Mouse (Mus musculus) megakaryocyte, embryonic 14.5 days (primary cell): ENCODE results near the gene 4930544D05Rik. TPM values are rescaled to one million over a fixed set of nuclear protein-coding genes. Genes with fewer than 3 reads are reported as not detected.

Source experiments
- H3K27me3 ChIP-seq: replicated peaks from 2 replicates; pipeline ENCODE3; 2012; ENCODE audit warnings: inconsistent platforms
- H3K36me3 ChIP-seq: replicated peaks from 2 replicates; pipeline ENCODE3; 2012; ENCODE audit warnings: low read length, inconsistent platforms, mixed read lengths
- H3K4me1 ChIP-seq: 2 replicates; pipeline ENCODE4 v1.6.1; 2012; ENCODE audit warnings: inconsistent platforms
- H3K4me3 ChIP-seq: replicated peaks from 2 replicates; pipeline ENCODE3; 2012; ENCODE audit warnings: moderate library complexity, mild to moderate bottlenecking, inconsistent platforms
- H3K9me3 ChIP-seq: 2 replicates; pipeline ENCODE4 v1.6.1; 2012; ENCODE audit warnings: inconsistent platforms
- FLI1 ChIP-seq: IDR thresholded peaks from 2 replicates; pipeline ENCODE4 v1.6.1; 2012; ENCODE audit warnings: low read length, inconsistent platforms, mixed read lengths
- GATA1 ChIP-seq: IDR thresholded peaks from 3 replicates; pipeline ENCODE4 v1.6.1; 2012; ENCODE audit warnings: mixed read lengths, low read length, inconsistent platforms, borderline replicate concordance
- polyA plus RNA-seq: library from polyadenylated mRNA; stranded (reverse); fragments of >175 nt; gene quantifications from 2 replicates; pipeline ENCODE4 v1.2.3, GENCODE M21; 2012; ENCODE audit warnings: low replicate concordance; ENCODE audit not compliant: insufficient read depth

The 4930544D05Rik gene
- polyA plus RNA-seq, 1 experiment, result not detected

DNA sequence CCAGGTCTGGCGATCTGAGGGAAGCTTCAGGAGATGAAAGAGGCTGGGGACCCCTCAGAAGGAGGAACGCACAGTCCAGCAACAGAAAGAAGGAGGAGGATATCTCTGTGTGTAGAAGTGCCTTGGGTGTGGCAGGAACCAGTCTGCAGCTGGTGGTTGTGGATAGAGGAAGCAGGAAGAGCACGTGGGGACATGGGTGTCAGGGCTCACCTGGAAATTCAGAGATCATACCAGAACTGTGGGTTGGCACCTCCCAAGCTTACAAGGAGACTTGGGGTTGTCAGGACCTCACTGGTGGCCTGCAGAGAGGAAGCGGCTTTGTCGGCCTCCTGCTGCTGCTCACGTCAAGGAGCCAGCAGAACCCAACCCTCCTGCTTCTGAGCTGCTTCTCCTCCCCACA, 18.3 kb upstream of the 4930544D05Rik start:
- H3K4me3 ChIP-seq, result no peak overlapping the region
- no peaks in the 10 kb centered on the region for H3K9me3 ChIP-seq
- TF ChIP-seq FLI1, result no peak
- no peak for TF ChIP-seq GATA1

DNA sequence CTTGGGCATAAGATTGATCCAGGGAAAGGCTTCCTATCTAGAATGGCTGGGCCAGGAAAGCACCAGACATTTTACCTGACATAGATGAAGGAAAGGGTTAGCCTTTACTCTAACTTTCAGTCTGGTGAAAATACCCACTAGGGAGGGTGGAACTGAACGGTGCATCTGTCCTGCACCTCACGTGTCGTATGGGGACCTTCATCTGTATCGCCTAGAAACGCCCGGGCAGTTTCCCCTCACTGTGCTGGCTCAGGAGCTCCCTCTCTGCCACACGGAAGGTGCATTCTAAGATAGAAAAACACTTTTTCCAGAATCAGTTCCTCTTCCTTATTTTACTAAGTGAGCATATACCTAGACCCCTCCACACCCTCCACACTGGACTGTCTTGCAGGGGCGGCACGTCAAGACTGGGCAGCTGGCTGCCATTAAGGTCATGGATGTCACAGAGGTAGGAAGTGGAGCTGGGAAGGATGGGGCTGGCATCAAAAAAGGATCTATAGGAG, 17.1 kb upstream of the 4930544D05Rik start:
- TF ChIP-seq GATA1 (no peak), FLI1 (no peak)
- H3K9me3 ChIP-seq, result no peaks in the 10 kb centered on the region
- H3K36me3 ChIP-seq, result peaks cover 95% of the 10 kb centered on the region
- peaks cover 84% of the 10 kb centered on the region for H3K4me1 ChIP-seq
- H3K4me3 ChIP-seq, result no peak overlapping the region
- no peaks in the 10 kb centered on the region for H3K27me3 ChIP-seq

More for the DNA sequence above, 18.3 kb upstream of the 4930544D05Rik start:
- Histone ChIP-seq H3K27me3 (no peaks in the 10 kb centered on the region), H3K36me3 (peaks cover 90% of the 10 kb centered on the region), H3K4me1 (peaks cover 96% of the 10 kb centered on the region)

DNA sequence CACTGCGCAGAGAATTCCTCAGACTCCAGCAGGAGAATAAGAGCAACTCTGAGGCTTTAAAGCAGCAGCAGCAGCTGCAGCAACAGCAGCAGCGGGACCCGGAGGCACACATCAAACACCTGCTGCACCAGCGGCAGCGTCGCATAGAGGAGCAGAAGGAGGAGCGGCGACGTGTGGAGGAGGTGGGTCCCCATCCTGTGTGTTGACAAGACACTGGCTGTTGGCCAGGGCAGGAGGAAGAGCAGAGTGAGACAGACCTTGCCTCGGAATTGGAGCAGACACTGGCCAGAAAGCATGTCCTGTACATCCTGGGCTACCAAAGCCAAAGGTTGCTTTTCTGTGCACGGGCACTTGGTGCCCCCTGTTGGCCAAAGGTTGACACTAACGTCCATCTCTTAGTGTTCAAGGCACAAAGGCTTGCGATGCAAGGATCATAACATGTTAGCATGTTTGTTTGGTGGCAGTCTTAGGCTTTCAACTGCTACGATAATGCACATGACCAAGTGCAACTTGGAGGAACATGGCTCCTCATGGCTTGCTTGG, 10.6 kb upstream of the 4930544D05Rik start:
- peak overlapping the region; percentile 13 for H3K4me3 ChIP-seq
- no peaks in the 10 kb centered on the region for H3K27me3 ChIP-seq
- peaks cover 98% of the 10 kb centered on the region for H3K36me3 ChIP-seq
- TF ChIP-seq FLI1 (no peak), GATA1 (no peak)
- H3K4me1 ChIP-seq, result peaks cover 45% of the 10 kb centered on the region
- H3K9me3 ChIP-seq, result no peaks in the 10 kb centered on the region

GRCm38 (mm10) chr11:70606717-70607116, 8.9 kb upstream of the 4930544D05Rik start:
- Histone ChIP-seq H3K36me3 (peaks cover 100% of the 10 kb centered on the region), H3K27me3 (no peaks in the 10 kb centered on the region), H3K4me3 (no peak overlapping the region), H3K9me3 (no peaks in the 10 kb centered on the region), H3K4me1 (peaks cover 46% of the 10 kb centered on the region)
- TF ChIP-seq FLI1 (no peak), GATA1 (no peak)

GRCm38 (mm10) chr11:70607611-70608010, 8.0 kb upstream of the 4930544D05Rik start:
- Histone ChIP-seq H3K9me3 (no peaks in the 10 kb centered on the region), H3K27me3 (no peaks in the 10 kb centered on the region), H3K4me1 (peaks cover 49% of the 10 kb centered on the region), H3K4me3 (no peak overlapping the region), H3K36me3 (peaks cover 99% of the 10 kb centered on the region)
- TF ChIP-seq FLI1 (no peak), GATA1 (no peak)

- H3K27me3 ChIP-seq, result no peaks in the 10 kb centered on the region
- H3K4me1 ChIP-seq, result peaks cover 58% of the 10 kb centered on the region
- H3K4me3 ChIP-seq, result no peak overlapping the region
- H3K36me3 ChIP-seq, result peaks cover 99% of the 10 kb centered on the region
- no peak for TF ChIP-seq FLI1
- TF ChIP-seq GATA1, result no peak
- no peaks in the 10 kb centered on the region for H3K9me3 ChIP-seq
Observed at GRCm38 (mm10) chr11:70608381-70609066, 7.1 kb upstream of the 4930544D05Rik start.

GRCm38 (mm10) chr11:70610752-70611151, 4.9 kb upstream of the 4930544D05Rik start:
- H3K36me3 ChIP-seq, result peaks cover 92% of the 10 kb centered on the region
- TF ChIP-seq FLI1 (no peak), GATA1 (no peak)
- no peak overlapping the region for H3K4me3 ChIP-seq
- no peaks in the 10 kb centered on the region for H3K27me3 ChIP-seq
- no peaks in the 10 kb centered on the region for H3K9me3 ChIP-seq
- peaks cover 71% of the 10 kb centered on the region for H3K4me1 ChIP-seq

DNA sequence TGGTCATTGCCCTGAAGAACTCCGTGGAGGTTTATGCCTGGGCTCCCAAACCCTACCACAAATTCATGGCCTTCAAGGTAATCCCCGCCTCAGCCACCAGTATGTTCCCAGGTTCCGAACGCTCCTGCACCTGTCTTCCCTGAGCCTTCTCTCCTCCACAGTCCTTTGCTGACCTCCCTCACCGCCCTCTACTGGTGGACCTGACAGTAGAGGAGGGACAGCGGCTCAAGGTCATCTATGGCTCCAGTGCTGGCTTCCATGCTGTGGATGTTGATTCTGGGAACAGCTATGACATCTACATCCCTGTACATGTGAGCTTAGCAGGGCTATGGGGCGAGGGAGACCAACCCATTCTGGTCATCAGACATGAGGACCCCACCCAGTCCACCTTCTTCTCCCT, 3.1 kb upstream of the 4930544D05Rik start:
- no peaks in the 10 kb centered on the region for H3K27me3 ChIP-seq
- peak overlapping the region; percentile 62 for H3K4me3 ChIP-seq
- peaks cover 85% of the 10 kb centered on the region for H3K4me1 ChIP-seq
- peaks cover 88% of the 10 kb centered on the region for H3K36me3 ChIP-seq
- TF ChIP-seq FLI1 (no peak), GATA1 (no peak)
- H3K9me3 ChIP-seq, result no peaks in the 10 kb centered on the region

DNA sequence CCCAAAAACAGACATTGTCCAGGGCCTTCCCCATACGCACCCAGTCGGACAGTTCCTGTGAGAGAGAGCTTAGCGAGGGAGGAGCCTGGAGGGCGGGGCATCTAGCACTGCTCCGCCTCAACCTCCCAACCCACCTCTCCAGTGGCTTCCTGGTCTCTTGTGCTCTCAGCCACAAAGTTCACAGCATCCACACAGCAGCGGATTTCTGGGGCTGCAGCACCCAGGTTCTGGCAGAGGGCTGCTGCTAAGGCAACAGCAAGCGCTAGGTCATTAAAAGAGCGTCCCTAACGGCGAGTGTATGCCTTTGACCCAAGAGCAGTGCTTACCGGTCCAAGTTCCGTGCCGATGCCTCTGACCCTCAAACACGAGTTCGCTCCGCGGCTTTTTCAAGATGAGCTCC, 574 bp upstream of the 4930544D05Rik start:
- peak overlapping the region; percentile 87 for H3K4me3 ChIP-seq
- peaks cover 62% of the 10 kb centered on the region for H3K36me3 ChIP-seq
- TF ChIP-seq FLI1 (no peak), GATA1 (no peak)
- H3K27me3 ChIP-seq, result no peaks in the 10 kb centered on the region
- H3K4me1 ChIP-seq, result peaks cover 82% of the 10 kb centered on the region
- no peaks in the 10 kb centered on the region for H3K9me3 ChIP-seq

DNA sequence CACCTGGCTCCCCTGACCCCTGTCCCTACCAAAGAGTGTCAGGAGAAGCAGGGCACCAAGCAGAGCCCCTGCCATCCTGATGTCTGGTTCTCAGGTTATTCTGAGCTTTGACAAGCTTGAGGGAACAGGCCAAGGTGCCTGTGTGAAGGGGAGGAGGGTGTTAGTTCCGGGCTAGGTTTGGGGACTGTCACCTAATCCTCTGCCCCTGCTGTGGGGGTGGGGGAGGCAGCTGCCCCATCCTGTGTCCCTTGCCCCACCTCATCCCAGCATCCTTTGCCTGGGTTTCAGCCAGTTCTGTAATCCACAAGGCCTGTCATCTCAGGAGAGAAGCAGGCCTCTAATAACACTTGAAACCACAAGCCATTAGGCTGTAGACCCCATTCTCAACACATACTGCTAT, 3.5 kb downstream of the 4930544D05Rik start, which contains the start of gene Chrne:
Gene Chrne, minus strand, starts transcription at position 116 of the 400 bp plus-strand sequence.
- Histone ChIP-seq H3K36me3 (peaks cover 28% of the 10 kb centered on the region), H3K4me1 (peaks cover 66% of the 10 kb centered on the region), H3K9me3 (no peaks in the 10 kb centered on the region), H3K4me3 (no peak within 1 kb of the TSS), H3K27me3 (no peaks in the 10 kb centered on the region)
- TF ChIP-seq FLI1 (no peak), GATA1 (no peak)
